Mouse (Mus musculus): Measurements from ENCODE around the gene Alg6. TPM values are rescaled to one million over a fixed set of nuclear protein-coding genes. Genes with fewer than 3 reads are reported as not detected.

Gene Alg6
- total RNA-seq (2021) = 10 to 100 TPM in 1 of 2 experiments, 1 to 10 TPM in 1; 9.9 to 11.4 TPM
- long read RNA-seq, partial matches to known transcripts = 0 of 4 reads
- long read RNA-seq, other reads (novel, unspliced or antisense) = 3 of 4 reads

DNA sequence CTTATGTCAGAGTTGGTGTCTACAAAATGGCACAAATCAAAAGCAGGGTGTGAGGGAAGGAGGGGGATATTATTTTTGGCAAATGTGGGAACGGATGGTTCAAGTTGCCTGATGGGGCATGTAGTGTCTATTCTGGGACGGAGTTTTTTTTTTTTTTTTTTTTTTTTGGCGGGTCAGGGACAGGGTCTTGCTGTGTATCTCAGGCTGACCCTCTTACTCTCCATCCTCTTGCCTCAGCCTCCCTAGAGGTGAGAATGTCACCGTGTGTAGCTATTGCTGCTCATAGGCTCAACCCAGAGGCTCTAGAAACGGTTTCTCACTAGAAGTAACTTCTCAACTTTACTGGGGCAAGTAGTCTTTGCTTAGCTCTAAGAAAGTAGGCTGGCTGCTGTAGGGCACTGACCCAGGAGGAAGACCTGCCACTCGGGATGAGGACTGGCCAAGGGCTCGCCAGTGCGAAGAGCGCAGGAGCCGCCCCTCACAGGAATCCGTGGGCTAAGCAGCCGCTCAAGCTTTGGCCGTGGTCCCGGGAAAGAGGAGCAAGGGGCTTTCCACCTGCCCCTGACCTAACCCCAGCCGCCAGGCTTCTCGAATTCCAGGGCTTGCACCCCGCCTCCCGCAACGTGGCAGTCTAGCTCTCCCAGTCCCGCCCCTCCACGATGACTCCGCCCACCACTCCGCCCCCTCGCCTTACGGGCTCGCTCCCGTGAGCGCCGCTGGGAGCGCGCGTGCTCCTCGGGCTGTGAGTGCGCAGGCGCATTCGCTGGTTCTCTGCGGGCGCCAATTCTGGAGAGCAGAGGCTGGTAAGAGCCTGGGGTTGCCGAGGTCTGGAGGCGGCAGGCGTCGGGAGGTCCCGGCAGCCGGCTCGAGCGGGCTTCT lies at the start of gene Alg6:
Gene Alg6, plus strand, starts transcription at position 761 of the 879 bp plus-strand sequence.
- DNase-seq (ENCODE audit: low spot score in 2 of 2) = peak; percentile 95 to 96

DNA sequence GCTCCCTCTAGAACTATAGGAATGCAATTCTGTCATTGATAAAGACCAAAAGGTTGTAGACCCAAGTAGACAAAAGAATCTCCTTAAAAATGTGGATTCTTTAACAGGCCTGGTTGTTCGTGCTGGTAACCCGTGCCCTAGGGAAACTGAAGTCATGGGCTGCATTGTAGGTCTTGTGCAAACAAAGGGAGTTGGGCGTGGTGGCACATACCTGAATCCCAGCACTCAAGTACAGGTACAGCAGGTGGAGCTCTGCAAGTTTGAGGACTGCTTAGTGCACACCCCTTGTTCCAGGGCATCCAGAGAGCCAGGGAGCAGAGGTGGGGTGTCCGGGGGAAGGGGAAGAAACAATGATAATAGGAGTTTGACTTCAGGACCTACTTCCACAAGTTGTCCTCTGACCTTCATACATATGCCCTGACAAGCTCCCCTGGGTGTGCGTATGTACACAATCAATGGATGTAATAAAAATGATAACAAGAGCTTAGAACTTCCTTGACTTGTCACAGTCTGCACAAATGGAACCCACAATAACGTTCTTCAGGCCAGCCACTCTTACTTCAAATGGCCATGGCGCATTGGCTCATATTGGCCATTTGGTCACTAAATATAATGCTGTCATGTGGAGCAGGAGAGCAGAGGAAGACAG lies 45.1 kb upstream of the Alg6 start:
- DNase-seq (ENCODE audit: low spot score in 2 of 2) = no peak

DNA sequence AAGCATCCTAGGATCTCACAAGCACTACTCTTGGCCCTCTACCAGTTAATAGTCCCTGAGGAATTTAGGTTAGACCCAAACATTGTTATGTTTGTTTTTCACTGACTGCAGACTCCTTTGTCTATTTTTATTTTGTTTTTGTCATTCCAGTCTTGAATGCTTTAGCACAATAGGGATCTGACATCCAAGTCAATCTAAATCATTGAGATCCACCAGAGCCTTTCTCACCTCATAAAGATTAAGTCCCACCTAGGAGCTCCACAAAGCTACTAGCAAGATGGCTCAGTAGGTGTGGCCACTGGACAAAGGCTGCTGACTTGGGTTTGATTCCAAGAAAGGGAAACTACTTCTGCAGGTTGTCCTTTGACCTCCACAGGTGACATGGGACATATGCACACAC lies 40.3 kb upstream of the Alg6 start:
- DNase-seq (ENCODE audit: low spot score in 2 of 2) = no peak

DNA sequence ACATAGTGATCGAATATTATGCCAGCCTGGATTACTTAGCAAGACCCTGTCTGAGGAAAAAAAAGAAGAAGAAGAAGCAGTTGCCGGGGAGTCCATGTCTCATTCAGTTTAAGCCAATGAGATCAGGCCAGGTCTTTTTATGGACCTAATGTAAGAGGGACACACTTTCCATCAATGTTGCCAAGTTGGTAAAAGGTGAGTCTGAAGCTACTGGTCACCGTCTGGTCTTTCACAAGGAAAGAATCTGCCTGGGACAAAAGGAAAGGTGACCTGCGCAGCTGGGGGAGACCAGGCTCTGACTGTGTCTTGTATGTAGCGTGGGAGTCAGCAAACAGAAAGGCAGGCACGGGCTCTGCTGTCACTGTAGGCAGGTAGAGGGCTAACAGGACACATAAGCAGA lies 31.5 kb upstream of the Alg6 start:
- DNase-seq (ENCODE audit: low spot score in 2 of 2) = no peak

DNA sequence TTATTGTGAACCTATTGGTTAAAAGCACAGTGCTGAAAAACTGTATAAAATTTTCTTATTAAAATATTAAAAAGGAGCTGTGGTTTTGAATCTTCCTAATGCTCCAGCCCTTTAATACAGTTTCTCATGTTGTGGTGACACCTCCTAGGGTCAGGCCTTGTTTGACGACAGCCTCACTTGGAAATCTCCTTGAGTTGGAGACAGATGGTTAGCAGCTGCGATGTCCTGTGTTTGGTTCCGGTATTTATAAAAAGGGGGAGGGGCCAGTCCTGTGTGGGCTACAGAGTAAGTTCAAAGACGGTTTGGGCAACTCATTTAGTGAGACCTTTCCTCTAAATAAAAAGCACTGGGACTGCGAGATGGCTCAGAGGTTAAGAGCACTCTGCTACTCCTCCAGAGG lies 29.2 kb upstream of the Alg6 start:
- no peak for DNase-seq (ENCODE audit: low spot score in 2 of 2)

DNA sequence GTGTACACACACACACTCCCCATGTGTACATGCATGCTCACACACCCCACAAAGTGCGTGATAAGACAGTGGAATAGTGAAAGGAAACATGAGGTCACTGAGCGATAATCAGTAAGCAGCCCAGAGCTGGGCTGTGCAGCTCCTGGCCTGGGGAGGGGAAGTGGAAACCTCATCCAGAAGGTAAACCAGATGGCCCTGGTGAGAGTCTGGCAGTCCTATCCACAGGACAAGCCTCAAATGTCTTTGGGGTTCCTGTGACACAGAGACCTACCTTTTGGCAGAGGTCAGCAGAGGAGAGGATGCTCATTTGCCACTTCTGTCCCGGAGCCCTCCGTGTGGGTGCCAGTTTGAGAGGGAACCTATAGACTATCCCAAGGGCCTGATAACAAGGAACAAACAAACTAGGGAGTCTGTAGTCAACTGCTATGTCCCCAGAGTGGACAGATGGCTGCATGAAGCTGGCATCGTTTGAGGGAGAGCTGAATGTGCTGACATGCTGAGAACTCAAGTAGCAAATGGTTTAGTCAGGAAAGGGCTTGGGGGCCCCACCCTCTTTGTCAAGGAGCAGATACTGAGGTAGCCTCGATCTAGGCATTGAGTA lies 2.8 kb upstream of the Alg6 start:
- no peak for DNase-seq (ENCODE audit: low spot score in 2 of 2)

DNA sequence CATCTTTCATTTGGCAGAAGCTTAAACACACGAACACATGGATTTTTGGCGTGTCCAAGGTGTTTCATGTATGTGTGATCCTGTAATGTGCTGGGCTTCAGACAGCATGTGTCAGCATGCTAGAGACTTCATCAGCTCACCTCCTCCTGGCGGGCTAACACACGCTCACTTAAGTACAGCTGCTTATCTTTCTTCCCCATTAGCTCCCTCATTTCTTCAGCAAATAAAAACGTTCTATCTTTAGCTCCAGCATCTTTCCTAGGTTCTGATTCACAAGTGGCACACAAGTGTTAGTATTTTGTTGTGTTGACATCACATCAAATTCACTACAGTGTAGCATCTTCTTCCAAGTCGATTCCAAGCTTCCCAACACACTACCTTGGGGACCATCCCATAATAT lies 1.5 kb upstream of the Alg6 start:
- no peak for DNase-seq (ENCODE audit: low spot score in 2 of 2)

DNA sequence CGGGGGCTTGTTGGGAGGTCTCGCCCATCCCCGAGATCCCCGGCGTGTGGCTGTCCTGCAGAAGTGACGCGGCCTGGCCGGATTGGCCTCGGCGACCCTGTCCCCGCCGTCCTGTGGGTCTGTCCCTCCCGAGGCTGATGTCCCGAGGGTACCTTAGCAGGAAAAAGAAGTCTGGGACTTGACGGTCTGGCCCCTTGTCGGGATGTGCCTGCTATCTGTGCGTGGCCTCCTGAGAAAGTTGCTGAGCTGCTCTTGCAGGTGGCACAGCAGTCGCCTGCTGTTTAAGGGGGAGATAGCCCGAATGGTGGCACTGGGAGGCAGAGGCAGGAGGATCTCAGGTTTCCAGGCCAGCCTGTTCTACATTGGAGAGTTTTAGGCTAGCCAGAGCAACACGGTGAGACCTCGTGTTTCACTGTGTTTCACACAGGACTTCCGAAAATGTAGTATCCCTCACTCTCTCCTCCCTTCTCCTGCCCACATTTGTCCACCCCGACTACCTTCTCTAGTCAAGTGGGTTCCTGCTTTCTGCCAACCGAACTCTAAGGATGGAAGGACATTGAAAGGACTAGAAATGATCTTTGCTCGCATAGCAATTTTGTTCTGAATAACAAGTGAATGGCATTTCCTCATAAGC lies 436 bp downstream of the Alg6 start:
- DNase-seq (ENCODE audit: low spot score in 2 of 2) = no peak

DNA sequence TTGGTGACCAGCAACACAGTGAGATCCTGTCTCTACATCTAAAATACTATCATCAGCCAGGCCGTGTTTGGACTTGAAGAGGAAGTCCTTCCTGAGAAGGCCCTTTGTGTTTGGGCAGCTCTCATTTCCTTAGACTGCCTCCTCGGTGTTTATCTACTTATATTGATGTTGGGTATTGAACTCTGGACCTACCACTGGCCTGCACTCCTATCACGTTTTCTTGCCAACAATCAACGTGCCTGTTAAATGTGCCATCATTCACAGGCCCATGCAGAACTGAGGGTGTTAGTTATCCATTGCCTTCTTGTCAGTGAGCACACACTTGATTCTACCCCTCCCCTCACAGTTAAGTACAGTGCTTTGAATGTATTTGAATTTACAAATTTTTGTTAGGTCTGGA lies 2.4 kb downstream of the Alg6 start:
- no peak for DNase-seq (ENCODE audit: low spot score in 2 of 2)

DNA sequence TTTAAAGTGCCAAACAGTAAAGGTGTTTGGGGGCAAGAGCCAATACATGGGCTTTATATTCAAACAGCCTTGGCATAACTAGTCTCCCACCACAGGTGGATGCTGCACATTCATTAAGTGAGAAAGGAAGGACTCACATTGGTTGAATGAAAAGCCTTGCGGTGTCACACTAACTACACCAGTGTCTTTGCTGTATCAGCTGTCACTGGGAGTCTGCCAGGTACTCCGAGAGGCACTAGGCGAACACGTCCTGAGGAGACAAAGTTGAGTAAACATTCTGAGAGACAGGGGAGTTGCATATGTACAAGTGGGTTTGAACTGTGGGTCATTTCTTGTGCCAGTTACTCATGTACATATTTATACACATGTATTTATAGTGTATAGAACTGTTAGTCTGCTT lies 8.9 kb downstream of the Alg6 start:
- DNase-seq (ENCODE audit: low spot score in 2 of 2) = no peak

DNA sequence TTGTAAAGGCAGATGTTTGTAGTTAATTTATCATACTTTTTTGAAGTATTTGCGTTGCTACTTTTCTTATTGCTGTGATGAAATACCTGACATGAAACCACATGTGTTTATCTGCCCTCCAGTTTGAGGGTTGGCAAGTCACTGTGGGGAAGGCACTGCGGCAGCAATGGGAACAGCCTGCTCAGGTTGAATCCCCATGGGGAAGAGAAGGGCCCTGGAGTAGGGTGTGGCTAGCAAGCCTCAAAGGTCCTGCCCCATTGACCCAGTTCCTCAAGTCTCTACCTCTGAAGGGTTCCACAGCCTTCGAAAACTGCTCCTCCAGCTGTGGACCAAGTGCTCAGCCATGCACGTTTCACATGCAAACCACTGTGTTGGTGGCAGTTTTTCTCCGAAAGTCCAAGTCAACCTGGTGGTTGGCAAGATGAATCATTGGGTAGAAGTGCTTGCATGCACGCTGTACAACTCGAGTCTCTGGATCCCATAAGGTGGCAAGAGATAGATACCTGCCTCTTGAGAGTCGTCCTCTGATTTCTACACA lies 10.5 kb downstream of the Alg6 start:
- no peak for DNase-seq (ENCODE audit: low spot score in 2 of 2)

DNA sequence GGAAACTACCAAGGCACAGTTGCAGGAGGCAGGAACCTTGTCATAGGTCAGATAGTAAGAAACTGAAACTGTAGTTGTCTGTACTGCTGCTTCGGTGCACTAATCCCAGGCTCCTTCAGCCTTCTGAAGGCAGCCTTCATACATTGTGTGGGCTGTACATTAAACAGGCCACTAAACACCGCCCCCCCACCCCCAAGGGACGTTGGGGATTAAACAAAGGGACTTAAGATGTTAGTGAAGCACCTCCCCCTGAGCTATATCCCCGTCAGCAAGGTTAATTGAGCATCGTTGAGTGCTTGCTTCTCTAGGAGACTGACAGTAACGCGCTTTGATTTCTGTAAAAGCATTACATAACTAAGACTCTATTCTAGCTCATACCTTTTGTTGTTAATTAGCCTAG lies 24.4 kb downstream of the Alg6 start:
- no peak for DNase-seq (ENCODE audit: low spot score in 2 of 2)

DNA sequence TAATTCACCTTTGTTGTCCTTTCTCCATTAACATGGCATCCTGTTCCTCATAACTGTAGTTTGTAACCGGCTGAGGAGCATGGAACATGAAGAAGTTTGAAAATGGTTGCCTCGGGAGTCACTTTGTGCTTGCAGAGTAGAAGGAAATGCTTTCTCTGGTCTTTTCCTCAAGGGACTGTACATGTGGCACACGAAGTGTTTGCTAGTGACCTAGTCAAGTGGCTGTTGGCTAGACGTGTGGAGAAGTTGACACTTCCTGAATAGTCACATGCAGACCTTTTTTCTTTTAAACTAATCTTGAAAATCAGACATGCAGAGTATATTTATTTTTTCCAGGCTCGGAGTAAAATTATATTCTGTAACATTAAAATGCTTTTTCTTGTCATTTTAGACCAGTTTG lies 37.0 kb downstream of the Alg6 start:
- DNase-seq (ENCODE audit: low spot score in 2 of 2) = no peak

DNA sequence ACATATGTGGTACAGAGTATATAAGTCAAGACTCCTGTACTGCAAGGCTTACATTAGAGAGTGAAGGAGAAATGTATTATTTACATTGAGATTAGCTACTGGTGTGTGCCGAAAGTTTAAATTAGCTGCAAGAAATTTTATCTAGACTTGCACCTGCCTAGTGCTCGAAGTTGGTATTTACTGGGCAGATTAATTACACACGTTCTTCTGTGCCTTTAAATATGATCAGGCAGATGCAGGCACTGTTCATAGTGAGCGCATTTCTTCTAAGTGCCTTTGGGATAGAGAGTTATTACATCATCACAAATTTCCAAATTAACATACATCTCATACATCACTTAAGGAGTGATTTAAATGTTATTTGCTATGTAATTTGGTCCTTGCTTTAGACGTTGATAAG lies 50.8 kb downstream of the Alg6 start:
- DNase-seq (ENCODE audit: low spot score in 2 of 2) = no peak

DNA sequence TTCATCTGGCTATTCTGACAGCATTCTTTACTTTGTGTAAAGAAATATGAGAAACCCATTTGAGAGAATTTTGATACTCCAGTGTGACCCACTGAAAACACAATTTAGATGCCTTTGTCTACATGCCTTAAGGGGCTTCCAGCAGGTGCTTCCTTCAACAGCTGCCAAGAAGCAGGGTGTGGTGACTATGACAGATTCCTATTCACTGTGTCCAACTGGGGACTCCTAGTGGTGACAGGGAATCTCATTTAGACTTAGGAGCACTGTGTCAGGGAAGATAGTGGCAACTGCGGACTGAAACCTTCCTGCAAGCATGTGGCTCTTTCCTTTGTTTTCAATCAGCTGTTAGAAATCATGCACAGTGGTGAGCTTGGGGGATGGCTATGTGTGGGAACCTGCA lies 51.3 kb downstream of the Alg6 start:
- peak in 1 of 2 experiments; percentile 23 for DNase-seq (ENCODE audit: low spot score in 2 of 2)

DNA sequence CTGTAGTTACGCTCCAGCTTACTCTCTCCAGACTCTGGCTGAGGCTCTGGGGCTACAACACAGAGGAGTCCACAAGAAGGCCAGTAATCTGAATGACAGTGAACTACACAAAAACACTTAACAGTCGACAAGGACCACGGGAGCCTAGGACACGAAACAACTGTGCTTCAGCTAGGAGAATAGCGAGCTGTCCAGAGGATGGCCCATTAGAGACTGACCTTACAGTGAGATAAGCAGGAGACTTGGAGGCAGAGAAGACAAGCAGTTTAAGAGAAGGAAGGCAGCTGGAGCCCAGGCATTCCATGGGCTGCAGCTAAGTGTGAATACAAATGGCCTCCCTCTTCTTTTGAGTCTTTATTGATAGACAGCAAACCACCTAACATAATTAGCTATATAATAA lies 55.1 kb downstream of the Alg6 start:
- no peak for DNase-seq (ENCODE audit: low spot score in 2 of 2)

DNA sequence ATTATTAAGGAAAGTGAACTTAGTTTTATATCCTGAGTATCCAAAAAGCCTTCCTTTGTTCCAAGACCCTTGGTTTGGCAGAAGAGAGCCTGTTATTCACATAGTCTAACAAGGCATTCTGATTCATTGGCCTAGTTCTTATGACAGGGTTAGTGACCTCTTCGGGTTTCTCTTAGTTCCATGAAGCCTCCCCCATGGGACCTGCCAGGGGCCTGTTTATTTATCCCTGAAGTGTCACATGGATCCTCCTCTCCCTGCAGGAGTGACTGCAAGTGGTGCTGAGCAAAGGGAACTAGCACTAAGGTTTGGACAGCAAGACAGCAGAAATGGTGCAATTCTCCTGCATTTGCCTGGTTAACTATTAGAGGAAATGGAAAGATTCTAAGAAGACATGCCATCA lies 57.6 kb downstream of the Alg6 start:
- no peak for DNase-seq (ENCODE audit: low spot score in 2 of 2)

DNA sequence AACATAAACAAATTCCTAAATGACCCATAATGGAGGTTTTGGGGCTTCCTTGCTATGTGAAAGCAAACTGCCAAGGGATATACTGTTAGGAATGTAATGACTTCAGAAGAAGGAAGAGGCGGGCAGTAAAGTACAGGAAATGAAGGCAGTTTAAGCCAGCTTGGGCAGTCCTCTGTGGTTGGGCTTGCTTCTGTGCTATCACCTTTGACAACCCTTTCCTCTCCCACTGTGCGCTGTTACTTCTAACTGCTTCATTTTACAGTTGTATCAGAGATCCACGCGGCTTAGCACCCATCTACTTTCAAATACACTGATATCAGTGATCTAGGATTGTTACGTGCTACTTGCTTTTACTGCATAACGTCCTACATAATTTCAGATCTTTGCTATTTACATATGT lies 76.9 kb downstream of the Alg6 start:
- no peak for DNase-seq (ENCODE audit: low spot score in 2 of 2)
